Mouse (Mus musculus): ENCODE data around the gene Nup205. TPM values are rescaled to one million over a fixed set of nuclear protein-coding genes. Genes with fewer than 3 reads are reported as not detected.

Nup205 gene
- total RNA-seq, 1 experiment = 108 TPM

GRCm38 (mm10) chr6:35255017-35255416, 77.8 kb downstream of the Nup205 start:
- Histone ChIP-seq H3K9ac (ENCODE audit: insufficient read depth, low read depth, low read length, poor library complexity, severe bottlenecking) (no peak overlapping the region), H3K36me3 (ENCODE audit: control insufficient read depth, insufficient read depth, low read length, poor library complexity, severe bottlenecking) (no peaks in the 10 kb centered on the region; the same call in 1 of the 2 replicates), H3K4me3 (ENCODE audit: insufficient read depth in 1 of 2, low read depth in 1 of 2, low read length in 2 of 2, poor library complexity in 1 of 2, severe bottlenecking in 1 of 2) (no peak overlapping the region), H3K9me3 (ENCODE audit: control insufficient read depth, insufficient read depth, low read depth, low read length) (no peaks in the 10 kb centered on the region), H3K4me1 (ENCODE audit: control insufficient read depth in 2 of 2, insufficient read depth in 2 of 2, low read length in 2 of 2, poor library complexity in 1 of 2) (peaks cover 8 to 23% of the 10 kb centered on the region in 2 experiments), H3K27ac (ENCODE audit: insufficient read depth, low read depth, low read length, poor library complexity, severe bottlenecking) (no peak overlapping the region)
- no peak for TF ChIP-seq MAFK (IDR thresholded peaks at IDR 0.05; ENCODE audit: insufficient read depth, low read depth, low read length)
- no peak for TF ChIP-seq ZNF384 (IDR thresholded peaks at IDR 0.05; ENCODE audit: low read depth, low read length)
- in situ Hi-C loops (cut with MboI; ENCODE audit: low sequenced_read_pairs in 2 of 2, unreplicated experiment in 2 of 2) = no loop called here
- no peak for DNase-seq (ENCODE audit: low read depth, low spot score)

GRCm38 (mm10) chr6:35256691-35257090, 79.5 kb downstream of the Nup205 start:
- TF ChIP-seq ZNF384 (IDR thresholded peaks at IDR 0.05; ENCODE audit: low read depth, low read length) (no peak), ZC3H11A (IDR thresholded peaks at IDR 0.05; ENCODE audit: borderline replicate concordance, low read depth, low read length) (no peak), CHD2 (IDR thresholded peaks at IDR 0.05; ENCODE audit: low read depth, low read length) (no peak), HCFC1 (IDR thresholded peaks at IDR 0.05; ENCODE audit: borderline replicate concordance, insufficient read depth, low read length) (no peak), MAFK (IDR thresholded peaks at IDR 0.05; ENCODE audit: insufficient read depth, low read depth, low read length) (no peak)
- no peak for DNase-seq (ENCODE audit: low read depth, low spot score)
- H3K9ac ChIP-seq (ENCODE audit: insufficient read depth, low read depth, low read length, poor library complexity, severe bottlenecking) = no peak overlapping the region
- no peaks in the 10 kb centered on the region for H3K9me3 ChIP-seq (ENCODE audit: control insufficient read depth, insufficient read depth, low read depth, low read length)
- no peak overlapping the region for H3K27ac ChIP-seq (ENCODE audit: insufficient read depth, low read depth, low read length, poor library complexity, severe bottlenecking)
- peaks cover 8 to 21% of the 10 kb centered on the region in 2 experiments for H3K4me1 ChIP-seq (ENCODE audit: control insufficient read depth in 2 of 2, insufficient read depth in 2 of 2, low read length in 2 of 2, poor library complexity in 1 of 2)
- peaks cover 5% of the 10 kb centered on the region for H3K36me3 ChIP-seq (ENCODE audit: control insufficient read depth, insufficient read depth, low read length, poor library complexity, severe bottlenecking)
- no peak overlapping the region for H3K4me3 ChIP-seq (ENCODE audit: insufficient read depth in 1 of 2, low read depth in 1 of 2, low read length in 2 of 2, poor library complexity in 1 of 2, severe bottlenecking in 1 of 2)
- in situ Hi-C loops (cut with MboI; ENCODE audit: low sequenced_read_pairs in 2 of 2, unreplicated experiment in 2 of 2) = no loop called here

GRCm38 (mm10) chr6:35257626-35258190, 80.5 kb downstream of the Nup205 start:
- peaks cover 8 to 18% of the 10 kb centered on the region in 2 experiments for H3K4me1 ChIP-seq (ENCODE audit: control insufficient read depth in 2 of 2, insufficient read depth in 2 of 2, low read length in 2 of 2, poor library complexity in 1 of 2)
- in situ Hi-C loops (cut with MboI; ENCODE audit: low sequenced_read_pairs in 2 of 2, unreplicated experiment in 2 of 2) = no loop called here
- TF ChIP-seq ZC3H11A (IDR thresholded peaks at IDR 0.05; ENCODE audit: borderline replicate concordance, low read depth, low read length) (no peak), MAFK (IDR thresholded peaks at IDR 0.05; ENCODE audit: insufficient read depth, low read depth, low read length) (no peak), CHD2 (IDR thresholded peaks at IDR 0.05; ENCODE audit: low read depth, low read length) (no peak), ZNF384 (IDR thresholded peaks at IDR 0.05; ENCODE audit: low read depth, low read length) (no peak)

GRCm38 (mm10) chr6:35258922-35259321, 81.7 kb downstream of the Nup205 start:
- TF ChIP-seq ZNF384 (IDR thresholded peaks at IDR 0.05; ENCODE audit: low read depth, low read length) (no peak), HCFC1 (IDR thresholded peaks at IDR 0.05; ENCODE audit: borderline replicate concordance, insufficient read depth, low read length) (no peak), ZC3H11A (IDR thresholded peaks at IDR 0.05; ENCODE audit: borderline replicate concordance, low read depth, low read length) (no peak), CHD2 (IDR thresholded peaks at IDR 0.05; ENCODE audit: low read depth, low read length) (no peak), MAFK (IDR thresholded peaks at IDR 0.05; ENCODE audit: insufficient read depth, low read depth, low read length) (no peak)
- in situ Hi-C loops (cut with MboI; ENCODE audit: low sequenced_read_pairs in 2 of 2, unreplicated experiment in 2 of 2) = no loop called here
- Histone ChIP-seq H3K9me3 (ENCODE audit: control insufficient read depth, insufficient read depth, low read depth, low read length) (no peaks in the 10 kb centered on the region), H3K4me3 (ENCODE audit: insufficient read depth in 1 of 2, low read depth in 1 of 2, low read length in 2 of 2, poor library complexity in 1 of 2, severe bottlenecking in 1 of 2) (no peak overlapping the region), H3K36me3 (ENCODE audit: control insufficient read depth, insufficient read depth, low read length, poor library complexity, severe bottlenecking) (peaks cover 5% of the 10 kb centered on the region), H3K27ac (ENCODE audit: insufficient read depth, low read depth, low read length, poor library complexity, severe bottlenecking) (no peak overlapping the region), H3K9ac (ENCODE audit: insufficient read depth, low read depth, low read length, poor library complexity, severe bottlenecking) (no peak overlapping the region), H3K4me1 (ENCODE audit: control insufficient read depth in 2 of 2, insufficient read depth in 2 of 2, low read length in 2 of 2, poor library complexity in 1 of 2) (peaks cover 4 to 18% of the 10 kb centered on the region in 2 experiments)
- DNase-seq (ENCODE audit: low read depth, low spot score) = no peak

More at GRCm38 (mm10) chr6:35257626-35258190, 80.5 kb downstream of the Nup205 start:
- H3K36me3 ChIP-seq (ENCODE audit: control insufficient read depth, insufficient read depth, low read length, poor library complexity, severe bottlenecking) = peaks cover 5% of the 10 kb centered on the region
- H3K9ac ChIP-seq (ENCODE audit: insufficient read depth, low read depth, low read length, poor library complexity, severe bottlenecking) = no peak overlapping the region
- no peak overlapping the region for H3K4me3 ChIP-seq (ENCODE audit: insufficient read depth in 1 of 2, low read depth in 1 of 2, low read length in 2 of 2, poor library complexity in 1 of 2, severe bottlenecking in 1 of 2)
- no peaks in the 10 kb centered on the region for H3K9me3 ChIP-seq (ENCODE audit: control insufficient read depth, insufficient read depth, low read depth, low read length)
- no peak overlapping the region for H3K27ac ChIP-seq (ENCODE audit: insufficient read depth, low read depth, low read length, poor library complexity, severe bottlenecking)
- DNase-seq (ENCODE audit: low read depth, low spot score) = no peak

GRCm38 (mm10) chr6:35259526-35259925, 82.3 kb downstream of the Nup205 start:
- no peak overlapping the region for H3K9ac ChIP-seq (ENCODE audit: insufficient read depth, low read depth, low read length, poor library complexity, severe bottlenecking)
- in situ Hi-C loops (cut with MboI; ENCODE audit: low sequenced_read_pairs in 2 of 2, unreplicated experiment in 2 of 2) = no loop called here
- no peak overlapping the region for H3K4me3 ChIP-seq (ENCODE audit: insufficient read depth in 1 of 2, low read depth in 1 of 2, low read length in 2 of 2, poor library complexity in 1 of 2, severe bottlenecking in 1 of 2)
- no peaks in the 10 kb centered on the region for H3K9me3 ChIP-seq (ENCODE audit: control insufficient read depth, insufficient read depth, low read depth, low read length)
- H3K4me1 ChIP-seq (ENCODE audit: control insufficient read depth in 2 of 2, insufficient read depth in 2 of 2, low read length in 2 of 2, poor library complexity in 1 of 2) = peaks cover 4 to 12% of the 10 kb centered on the region in 2 experiments
- no peak for DNase-seq (ENCODE audit: low read depth, low spot score)
- H3K36me3 ChIP-seq (ENCODE audit: control insufficient read depth, insufficient read depth, low read length, poor library complexity, severe bottlenecking) = peaks cover 5% of the 10 kb centered on the region
- no peak for TF ChIP-seq CHD2 (IDR thresholded peaks at IDR 0.05; ENCODE audit: low read depth, low read length)
- no peak for TF ChIP-seq ZC3H11A (IDR thresholded peaks at IDR 0.05; ENCODE audit: borderline replicate concordance, low read depth, low read length)
- no peak overlapping the region for H3K27ac ChIP-seq (ENCODE audit: insufficient read depth, low read depth, low read length, poor library complexity, severe bottlenecking)

All from ES-E14 (cell line).